Mouse (Mus musculus) hindbrain, embryonic 16.5 days (tissue): ENCODE data around the gene Upp2. TPM values are rescaled to one million over a fixed set of nuclear protein-coding genes. Genes with fewer than 3 reads are reported as not detected.

Source experiments
- ATAC-seq: fragments of 200-750 bp; cut with Nextera tagmentation; 2 replicates; pipeline ENCODE4 v1.8.0; 2017; ENCODE audit warnings: moderate TSS enrichment, moderate library complexity
- H3K27ac ChIP-seq: fragments of 300-500 bp; sonication (generic); 2 replicates; pipeline ENCODE4 v1.5.1; 2014; ENCODE audit warnings: low read depth, mild to moderate bottlenecking, control low read depth, low read length, moderate library complexity
- H3K27me3 ChIP-seq: fragments of 300-500 bp; sonication (generic); replicated peaks from 2 replicates; pipeline ENCODE4 v1.6.1; 2014; ENCODE audit warnings: low read length; ENCODE audit not compliant: control insufficient read depth, insufficient read depth
- H3K36me3 ChIP-seq: fragments of 300-500 bp; sonication (generic); 2 replicates; pipeline ENCODE4 v1.6.1; 2014; ENCODE audit warnings: mild to moderate bottlenecking, low read length, moderate library complexity, mixed read lengths; ENCODE audit not compliant: control insufficient read depth, insufficient read depth
- H3K4me1 ChIP-seq: fragments of 300-500 bp; sonication (generic); 2 replicates; pipeline ENCODE4 v1.6.1; 2014; ENCODE audit warnings: low read depth, low read length; ENCODE audit not compliant: control insufficient read depth, insufficient read depth
- H3K4me2 ChIP-seq: fragments of 300-500 bp; sonication (generic); 2 replicates; pipeline ENCODE4 v1.6.1; 2014; ENCODE audit warnings: mild to moderate bottlenecking, low read length, control low read depth, moderate library complexity
- H3K4me3 ChIP-seq: fragments of 300-500 bp; sonication (generic); 2 replicates; pipeline ENCODE4 v1.5.1; 2014; ENCODE audit warnings: mild to moderate bottlenecking, low read length, control low read depth, moderate library complexity
- H3K9ac ChIP-seq: fragments of 300-500 bp; sonication (generic); 2 replicates; pipeline ENCODE4 v1.6.1; 2014; ENCODE audit warnings: low read depth, mild to moderate bottlenecking, control low read depth, low read length, moderate library complexity
- H3K9me3 ChIP-seq: fragments of 300-500 bp; sonication (generic); 2 replicates; pipeline ENCODE4 v1.6.1; 2014; ENCODE audit warnings: mild to moderate bottlenecking, low read length, moderate library complexity; ENCODE audit not compliant: control insufficient read depth
- whole genome bisulfite sequencing: fragments of 180-500 bp; shearing (Covaris S2); extraction: QIAGEN DNeasy Blood & Tissue Kit; methylation state at CpG from one replicate; pipeline ENCODE4 v1.1.7; 2014; 5-methylcytosine and 5-hydroxymethylcytosine counted together
- polyA plus RNA-seq: library from polyadenylated mRNA; unstranded; fragments of >200 nt; fragmentation: Nextera tagmentation; extraction: Ambion mirVana; gene quantifications from 2 replicates; pipeline ENCODE4 v1.2.1, GENCODE M21; 2015

Upp2 gene
- polyA plus RNA-seq, 1 experiment from 2014 or later = 15.1 TPM

GRCm38 (mm10) chr2:58544368-58544767 is 22.7 kb upstream of the Upp2 start:
- H3K27ac ChIP-seq = no peak overlapping the region
- H3K9ac ChIP-seq = no peak overlapping the region
- H3K36me3 ChIP-seq = no peaks in the 10 kb centered on the region
- no peak overlapping the region for H3K4me2 ChIP-seq
- H3K4me1 ChIP-seq = no peaks in the 10 kb centered on the region
- no peak for ATAC-seq
- H3K4me3 ChIP-seq = no peak overlapping the region
- H3K27me3 ChIP-seq = no peaks in the 10 kb centered on the region
- 79% methylated on average over 6 of the region's 6 CpGs for WGBS
- no peaks in the 10 kb centered on the region for H3K9me3 ChIP-seq

- H3K4me3 ChIP-seq = no peak overlapping the region
- 91% methylated on average over 7 of the region's 7 CpGs for WGBS
- H3K27me3 ChIP-seq = no peaks in the 10 kb centered on the region
- no peak overlapping the region for H3K9ac ChIP-seq
- no peak for ATAC-seq
- no peaks in the 10 kb centered on the region for H3K9me3 ChIP-seq
- H3K27ac ChIP-seq = no peak overlapping the region
- peaks cover 2% of the 10 kb centered on the region for H3K4me1 ChIP-seq
- H3K4me2 ChIP-seq = no peak overlapping the region
- no peaks in the 10 kb centered on the region for H3K36me3 ChIP-seq
Observed at GRCm38 (mm10) chr2:58546264-58546663, 20.8 kb upstream of the Upp2 start.

GRCm38 (mm10) chr2:58548943-58549342 is 18.2 kb upstream of the Upp2 start:
- ATAC-seq = no peak
- Histone ChIP-seq H3K4me3 (no peak overlapping the region), H3K9me3 (no peaks in the 10 kb centered on the region), H3K9ac (no peak overlapping the region), H3K4me2 (no peak overlapping the region), H3K36me3 (no peaks in the 10 kb centered on the region), H3K27me3 (no peaks in the 10 kb centered on the region), H3K27ac (no peak overlapping the region), H3K4me1 (peaks cover 6% of the 10 kb centered on the region)
- WGBS = 83% methylated on average over 7 of the region's 7 CpGs

- Histone ChIP-seq H3K36me3 (no peaks in the 10 kb centered on the region), H3K9me3 (no peaks in the 10 kb centered on the region), H3K4me1 (peaks cover 6% of the 10 kb centered on the region), H3K27me3 (no peaks in the 10 kb centered on the region), H3K9ac (no peak overlapping the region), H3K27ac (no peak overlapping the region), H3K4me3 (no peak overlapping the region), H3K4me2 (no peak overlapping the region)
- ATAC-seq = no peak; the same call in 1 of the 2 replicates
- 53% methylated on average over 6 of the region's 6 CpGs for WGBS
Observed at GRCm38 (mm10) chr2:58549960-58550359, 17.1 kb upstream of the Upp2 start.

GRCm38 (mm10) chr2:58550488-58550887 is 16.6 kb upstream of the Upp2 start:
- 37% methylated on average over 9 of the region's 9 CpGs for WGBS
- no peaks in the 10 kb centered on the region for H3K36me3 ChIP-seq
- H3K9ac ChIP-seq = no peak overlapping the region
- no peaks in the 10 kb centered on the region for H3K27me3 ChIP-seq
- ATAC-seq = peak; percentile 54
- no peak overlapping the region for H3K27ac ChIP-seq
- H3K9me3 ChIP-seq = no peaks in the 10 kb centered on the region
- H3K4me1 ChIP-seq = peaks cover 6% of the 10 kb centered on the region
- no peak overlapping the region for H3K4me3 ChIP-seq
- no peak overlapping the region for H3K4me2 ChIP-seq

GRCm38 (mm10) chr2:58551866-58552265 is 15.2 kb upstream of the Upp2 start:
- Histone ChIP-seq H3K9me3 (no peaks in the 10 kb centered on the region), H3K4me3 (no peak overlapping the region), H3K27me3 (no peaks in the 10 kb centered on the region), H3K4me2 (no peak overlapping the region), H3K9ac (no peak overlapping the region), H3K36me3 (no peaks in the 10 kb centered on the region), H3K27ac (no peak overlapping the region), H3K4me1 (peaks cover 6% of the 10 kb centered on the region)
- no peak for ATAC-seq
- 28% methylated on average over 6 of the region's 6 CpGs for WGBS

GRCm38 (mm10) chr2:58552296-58552695 is 14.8 kb upstream of the Upp2 start:
- Histone ChIP-seq H3K4me3 (no peak overlapping the region), H3K9ac (no peak overlapping the region), H3K4me1 (peaks cover 6% of the 10 kb centered on the region), H3K36me3 (no peaks in the 10 kb centered on the region), H3K9me3 (no peaks in the 10 kb centered on the region), H3K27me3 (no peaks in the 10 kb centered on the region), H3K27ac (no peak overlapping the region), H3K4me2 (no peak overlapping the region)
- no peak for ATAC-seq
- whole genome bisulfite sequencing = 33% methylated on average over 3 of the region's 3 CpGs

- no peaks in the 10 kb centered on the region for H3K27me3 ChIP-seq
- ATAC-seq = no peak
- 83% methylated on average over 9 of the region's 9 CpGs for WGBS
- H3K9ac ChIP-seq = no peak overlapping the region
- H3K4me3 ChIP-seq = no peak overlapping the region
- no peaks in the 10 kb centered on the region; the same call in 1 of the 2 replicates for H3K4me1 ChIP-seq
- no peak overlapping the region for H3K4me2 ChIP-seq
- H3K36me3 ChIP-seq = no peaks in the 10 kb centered on the region
- H3K9me3 ChIP-seq = no peaks in the 10 kb centered on the region
- no peak overlapping the region for H3K27ac ChIP-seq
Observed at GRCm38 (mm10) chr2:58557045-58557845, 9.9 kb upstream of the Upp2 start.

- no peak for ATAC-seq
- no peaks in the 10 kb centered on the region for H3K36me3 ChIP-seq
- no peak overlapping the region for H3K27ac ChIP-seq
- 73% methylated on average over 4 of the region's 4 CpGs for WGBS
- H3K4me2 ChIP-seq = no peak overlapping the region
- no peak overlapping the region for H3K9ac ChIP-seq
- no peaks in the 10 kb centered on the region for H3K27me3 ChIP-seq
- no peaks in the 10 kb centered on the region for H3K9me3 ChIP-seq
- H3K4me1 ChIP-seq = peaks cover 18% of the 10 kb centered on the region
- H3K4me3 ChIP-seq = no peak overlapping the region
Observed at GRCm38 (mm10) chr2:58562137-58562536, 5.0 kb upstream of the Upp2 start.
